Mouse (Mus musculus) gastrocnemius, postnatal 14 days (tissue): ENCODE measurements around the gene Lmo4. TPM values are rescaled to one million over a fixed set of nuclear protein-coding genes. Genes with fewer than 3 reads are reported as not detected.

Experiments used
- DNase-seq: peaks from one replicate; pipeline ENCODE4 v3.0.0; 2021; ENCODE audit warnings: mixed read lengths
- intact Hi-C: fragments of 180-260 bp; cut with DNase I; formaldehyde crosslinking; loops from one replicate; pipeline ENCODE4 v1.15.1; 2025; ENCODE audit warnings: low total_unique reads
- total RNA-seq, 2 experiments: library from RNA; stranded (reverse); gene quantifications; 2 replicates each; pipeline ENCODE4 v1.2.3; 2021

Lmo4 gene
- total RNA-seq, 2 experiments from 2014 or later, result 16.2 to 19.6 TPM

DNA sequence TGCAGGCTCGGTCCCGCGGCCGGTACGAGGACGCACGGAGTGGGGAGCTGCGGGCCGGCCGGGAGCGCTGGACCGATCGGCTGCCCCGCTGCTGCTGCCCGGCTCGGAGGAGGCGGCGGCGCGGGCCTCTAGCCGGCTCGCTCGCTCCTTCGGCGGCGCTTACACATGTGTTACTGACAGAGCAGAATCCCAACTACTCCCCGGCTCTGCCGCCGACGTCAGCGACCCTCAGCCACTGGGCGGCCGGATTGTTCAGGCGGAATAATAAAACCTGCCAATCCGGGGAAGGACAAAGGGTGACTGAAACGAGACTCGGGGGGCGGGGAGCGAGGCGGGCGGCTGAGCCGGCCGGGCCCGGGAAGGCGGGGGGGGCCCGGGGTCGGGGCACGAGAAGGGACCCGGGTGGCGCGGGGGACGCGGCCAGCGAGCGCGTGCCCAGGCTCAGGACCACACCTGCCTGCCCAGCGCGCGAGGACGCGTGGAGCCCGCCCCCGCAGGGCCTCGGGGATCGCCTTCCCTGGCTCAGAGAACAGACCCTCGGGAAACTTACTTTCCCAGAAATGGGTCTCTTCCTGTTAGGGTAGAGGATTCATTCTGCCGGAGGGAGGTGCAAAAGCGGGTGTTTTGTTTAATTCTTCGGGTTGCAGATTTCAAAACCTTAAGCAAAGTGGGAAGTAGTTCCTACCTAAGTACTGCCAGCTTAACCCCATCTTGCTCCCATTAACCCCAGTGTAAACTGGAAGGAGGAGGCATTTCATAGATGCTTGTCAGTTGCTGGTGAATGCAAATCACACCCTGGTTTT, 532 bp upstream of the Lmo4 start:
- peak; percentile 95 for DNase-seq
- intact Hi-C loops, result no loop called here

DNA sequence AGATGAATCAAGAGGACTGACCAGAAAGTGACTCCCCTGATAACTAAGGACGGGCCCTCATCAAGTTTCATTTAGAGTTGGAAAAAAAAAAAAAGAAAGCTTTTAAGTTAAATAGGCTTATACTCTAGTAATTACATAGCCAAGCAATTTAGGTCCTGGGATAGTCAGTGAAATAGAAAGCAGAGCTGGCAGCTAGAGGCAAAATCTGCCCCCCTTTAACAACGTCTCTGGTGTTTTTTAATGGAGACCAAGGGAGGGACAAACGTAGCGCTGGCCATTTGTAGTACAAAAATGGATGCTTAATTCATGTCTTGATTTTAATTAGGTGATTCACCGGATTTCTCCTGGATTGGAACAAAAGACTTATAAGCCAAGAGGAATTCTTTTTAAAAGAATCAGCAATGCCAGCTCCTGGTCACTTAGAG, 1.0 kb downstream of the Lmo4 start:
- intact Hi-C loops, result no loop called here
- DNase-seq, result no peak

GRCm38 (mm10) chr3:144203259-144203987, 1.6 kb downstream of the Lmo4 start:
- intact Hi-C loops, result no loop called here
- no peak for DNase-seq

GRCm38 (mm10) chr3:144202574-144203258, 2.3 kb downstream of the Lmo4 start:
- intact Hi-C loops, result no loop called here
- no peak for DNase-seq

DNA sequence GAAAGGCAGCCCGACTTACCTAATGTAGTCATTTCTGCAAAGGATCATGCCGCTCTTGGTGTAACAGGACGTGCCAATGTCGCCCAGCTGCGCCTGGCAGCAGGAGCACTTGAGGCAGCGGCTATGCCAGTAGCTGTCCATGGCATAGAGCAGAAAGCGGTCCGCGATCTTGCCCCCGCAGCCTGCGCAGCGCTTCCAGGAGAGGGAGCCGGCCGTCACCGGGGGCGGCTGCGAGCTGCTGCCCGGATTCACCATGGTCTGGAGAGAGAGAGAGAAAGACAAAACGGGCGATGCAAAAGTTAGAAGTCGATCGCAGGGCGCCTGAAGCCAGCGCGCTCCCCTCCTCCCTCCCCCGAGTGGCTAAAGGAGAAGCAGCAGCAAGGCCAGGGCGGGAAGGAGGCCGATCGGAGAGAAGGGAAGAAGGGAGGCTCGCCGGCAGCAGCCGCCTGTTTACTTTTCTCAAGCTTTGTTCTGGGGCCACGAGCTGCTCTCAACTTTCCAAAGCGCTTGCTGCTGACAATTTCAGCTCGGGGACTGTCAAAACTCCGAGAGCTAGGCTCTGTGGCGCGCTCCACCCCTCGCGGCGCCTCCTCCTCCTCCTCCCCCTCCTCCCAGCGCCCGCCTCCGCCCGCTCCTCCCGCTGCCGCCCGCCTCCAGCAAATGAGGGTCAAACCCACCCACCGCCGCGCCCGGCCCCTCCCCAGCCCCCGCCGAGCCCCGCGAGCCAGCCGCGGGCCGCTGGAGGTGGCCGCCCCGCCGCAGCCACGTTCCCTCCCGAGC, 3.0 kb downstream of the Lmo4 start:
- DNase-seq, result peak; percentile 88
- intact Hi-C loops, result no loop called here

DNA sequence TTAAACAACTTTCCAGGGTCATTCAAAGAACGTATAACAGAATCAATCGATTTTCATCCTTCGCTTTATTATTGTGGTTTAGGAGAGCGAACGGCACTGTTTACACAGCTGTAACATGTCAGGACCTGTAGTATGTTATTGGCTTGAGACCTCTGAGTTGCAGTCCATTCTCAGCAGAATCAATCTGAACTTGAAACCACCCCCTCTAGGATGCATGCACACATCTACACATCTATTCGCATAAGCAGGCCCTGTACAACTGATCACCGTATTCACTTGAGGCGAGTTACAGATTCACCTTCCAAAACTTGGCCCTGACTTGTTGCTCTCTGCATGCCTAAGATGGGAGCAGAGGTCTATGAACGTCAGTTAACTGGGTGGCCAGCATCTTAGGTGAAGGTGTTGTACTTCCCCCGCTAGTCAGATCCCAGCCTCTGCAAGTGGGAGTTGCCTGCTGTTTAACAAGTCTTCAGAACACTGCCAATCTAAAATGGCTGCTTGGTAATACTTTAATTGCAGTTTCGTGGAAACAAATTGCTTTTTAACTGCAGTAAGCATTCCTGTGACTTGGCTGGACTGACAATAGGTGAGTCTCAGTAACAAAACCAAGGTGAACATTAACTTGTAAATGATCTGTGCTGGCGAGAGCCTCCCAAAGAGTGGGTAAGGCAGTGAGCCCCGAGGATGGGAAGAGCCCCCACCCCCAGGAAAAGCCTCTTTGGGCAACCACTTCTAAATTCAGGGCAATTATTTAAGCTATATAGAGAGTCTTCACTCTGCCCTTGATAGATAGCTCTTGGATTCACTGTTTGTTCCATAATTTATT, 19.5 kb downstream of the Lmo4 start:
- intact Hi-C loops, result no loop called here
- no peak for DNase-seq

- DNase-seq, result no peak
- intact Hi-C loops, result no loop called here
Observed at GRCm38 (mm10) chr3:144184918-144185317, 20.1 kb downstream of the Lmo4 start.

DNA sequence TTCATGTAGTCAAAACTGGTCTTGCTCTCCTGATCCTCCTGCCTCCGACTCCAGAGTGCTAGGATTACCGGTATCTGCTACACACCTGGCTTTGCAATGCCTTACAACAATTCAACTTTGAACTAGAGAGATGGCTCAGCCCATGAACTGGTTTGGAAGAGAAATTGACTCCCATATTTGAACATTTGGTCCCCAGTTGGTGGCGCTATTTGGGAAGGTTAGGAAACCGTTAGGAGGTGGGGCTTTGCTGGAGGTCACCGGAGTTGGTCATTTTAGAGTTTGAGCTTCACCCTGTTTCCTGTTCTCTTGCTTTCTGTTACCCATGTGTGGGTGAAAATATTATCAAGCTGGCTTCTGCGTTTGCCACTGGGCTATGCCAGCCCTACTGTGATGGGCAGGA, 22.8 kb downstream of the Lmo4 start:
- DNase-seq, result no peak
- intact Hi-C loops, result no loop called here

DNA sequence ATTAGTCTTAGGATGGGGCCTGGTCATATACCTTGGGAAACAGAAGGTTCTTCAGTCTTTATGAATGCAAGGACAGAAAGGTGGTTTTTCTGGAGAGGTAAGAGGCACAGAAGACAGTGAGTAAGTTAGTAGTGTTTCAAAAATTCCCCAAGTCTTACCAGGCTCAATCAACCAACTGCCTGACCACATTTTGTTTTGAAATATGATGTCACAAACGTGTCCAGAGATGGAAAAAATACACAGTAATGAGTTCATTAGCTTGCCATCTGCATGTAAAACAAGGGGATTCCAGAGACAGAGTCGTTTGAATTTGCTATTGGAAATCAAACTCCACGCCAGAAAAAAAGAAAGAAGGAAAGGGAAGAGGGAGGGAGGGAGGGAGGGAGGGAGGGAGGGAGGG, 26.1 kb downstream of the Lmo4 start:
- no peak for DNase-seq

DNA sequence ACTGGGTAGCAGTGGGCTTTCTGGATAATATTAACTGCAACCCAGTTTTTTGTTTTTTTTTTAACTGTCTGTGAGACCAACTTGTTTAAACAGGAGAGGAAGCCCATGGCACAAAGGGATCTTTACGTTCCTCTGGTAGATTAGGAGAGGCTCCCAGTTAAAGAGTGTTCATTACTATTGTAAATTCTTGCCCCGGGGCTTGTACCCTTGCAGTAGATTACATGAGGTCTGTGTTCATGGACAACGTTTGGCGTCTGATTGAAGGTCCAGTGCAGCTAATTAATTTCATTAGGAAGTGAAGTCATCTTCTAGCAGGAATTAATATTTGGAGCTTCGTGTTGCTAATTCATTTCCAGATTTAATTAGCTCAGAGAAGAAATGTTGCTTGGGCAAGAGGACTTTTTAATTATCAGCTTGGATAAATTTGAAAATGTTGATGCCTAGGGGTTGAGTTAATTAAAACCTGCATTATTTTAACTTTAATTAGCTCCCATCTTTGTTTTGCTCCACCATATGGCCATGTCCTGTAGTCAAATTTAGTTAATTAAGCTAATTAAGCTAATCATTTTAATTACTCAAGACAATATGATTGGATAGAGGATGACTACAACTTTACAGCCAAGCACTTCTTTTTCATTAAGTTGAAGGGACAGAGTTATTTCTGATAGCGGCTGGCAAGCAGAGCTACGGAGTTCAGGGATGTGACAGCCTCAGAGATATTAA, 31.0 kb downstream of the Lmo4 start:
- no peak for DNase-seq
- intact Hi-C loops, result no loop called here

More for the DNA sequence above, 26.1 kb downstream of the Lmo4 start:
- intact Hi-C loops, result no loop called here

- intact Hi-C loops, result no loop called here
- DNase-seq, result no peak
Observed at GRCm38 (mm10) chr3:144173138-144173537, 31.9 kb downstream of the Lmo4 start.

DNA sequence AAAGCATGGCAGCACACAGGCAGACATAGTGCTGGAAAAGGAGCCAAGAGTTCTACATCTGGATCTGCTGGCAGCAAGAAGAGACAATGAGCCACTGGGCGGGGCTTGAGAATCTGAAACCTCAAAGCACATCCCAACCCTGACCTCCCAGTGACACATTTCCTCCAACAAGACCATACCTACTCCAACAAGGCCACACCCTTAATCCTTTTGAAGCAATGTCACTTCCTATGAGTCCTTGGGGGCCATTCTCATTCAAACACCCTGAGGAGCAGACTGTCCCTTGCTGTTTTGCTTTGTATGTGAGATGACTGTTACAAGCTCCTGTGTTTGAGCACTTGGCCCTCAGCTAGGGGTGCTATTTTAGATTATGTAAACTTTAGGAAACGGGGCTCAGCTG, 33.3 kb downstream of the Lmo4 start:
- no peak for DNase-seq
- intact Hi-C loops, result no loop called here

DNA sequence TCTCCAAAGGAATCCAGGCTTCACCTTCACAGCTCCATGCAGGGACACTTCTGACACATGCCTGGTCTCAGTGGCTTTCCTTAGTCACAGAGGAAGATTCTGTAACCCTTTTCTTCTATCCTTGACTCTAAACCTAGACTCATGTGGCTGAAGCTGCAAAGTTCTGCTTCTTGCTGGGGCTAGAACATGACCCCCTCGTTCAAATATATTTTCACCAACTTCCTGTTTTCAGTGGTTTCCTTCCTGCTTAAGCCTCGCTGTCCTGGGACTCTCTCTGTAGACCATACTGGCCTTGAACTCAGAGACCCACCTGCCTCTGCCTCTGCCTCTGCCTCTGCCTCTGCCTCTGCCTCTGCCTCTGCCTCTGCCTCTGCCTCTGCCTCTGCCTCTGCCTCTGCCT, 34.5 kb downstream of the Lmo4 start:
- no peak for DNase-seq
- intact Hi-C loops, result no loop called here

DNA sequence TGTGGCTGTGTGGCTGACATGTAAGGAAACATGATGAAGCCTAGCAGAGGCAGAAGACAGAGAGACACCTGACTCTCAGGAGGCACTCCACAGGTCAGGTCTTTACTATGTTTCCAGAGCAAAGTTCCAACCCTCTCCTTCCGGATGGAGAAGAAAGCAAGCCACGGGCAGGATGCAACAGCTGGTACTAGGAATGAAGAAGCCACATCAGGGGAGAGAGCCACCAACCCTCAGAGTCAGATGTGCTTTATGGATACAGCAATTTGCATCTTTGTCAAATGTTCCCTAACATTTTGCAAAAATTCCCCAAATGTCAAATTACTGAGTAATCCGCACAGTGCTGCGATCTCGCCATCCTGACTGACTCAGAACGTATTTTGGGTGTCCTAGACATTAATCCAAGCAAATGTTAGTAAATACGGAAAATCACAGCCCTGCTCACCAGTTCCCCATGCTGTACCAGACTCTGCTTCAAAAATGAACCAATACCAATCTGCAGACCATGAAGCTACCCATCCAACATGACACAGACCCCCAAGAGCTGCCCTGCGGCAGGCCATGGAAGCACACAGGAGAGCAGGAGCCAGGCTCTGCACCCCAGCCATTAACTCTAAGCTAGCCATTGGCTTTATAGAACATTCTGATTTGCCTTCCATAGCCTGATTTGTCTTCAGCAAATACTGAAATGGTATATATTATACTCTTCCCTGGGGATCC, 38.4 kb downstream of the Lmo4 start:
- intact Hi-C loops, result no loop called here
- no peak for DNase-seq

DNA sequence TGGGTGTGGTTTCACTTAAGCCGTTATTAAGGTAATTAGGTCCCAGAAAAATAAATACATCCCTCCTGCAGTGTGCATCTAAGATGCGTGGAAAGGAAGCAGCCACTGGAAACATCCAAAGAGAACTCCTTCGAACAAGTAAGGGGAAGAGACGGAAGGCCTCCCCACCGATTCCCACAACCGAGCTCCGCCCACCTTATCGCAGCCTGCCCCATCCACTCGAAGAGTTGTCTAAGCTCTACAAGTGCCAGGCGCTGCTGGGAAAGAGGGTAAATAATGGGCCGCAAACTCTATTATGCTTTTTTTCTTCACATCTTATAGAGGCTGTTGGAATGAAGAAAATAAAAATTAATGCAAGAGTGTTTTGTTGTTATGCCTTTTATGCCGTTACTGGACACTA, 39.6 kb downstream of the Lmo4 start:
- DNase-seq, result no peak
- intact Hi-C loops, result no loop called here

DNA sequence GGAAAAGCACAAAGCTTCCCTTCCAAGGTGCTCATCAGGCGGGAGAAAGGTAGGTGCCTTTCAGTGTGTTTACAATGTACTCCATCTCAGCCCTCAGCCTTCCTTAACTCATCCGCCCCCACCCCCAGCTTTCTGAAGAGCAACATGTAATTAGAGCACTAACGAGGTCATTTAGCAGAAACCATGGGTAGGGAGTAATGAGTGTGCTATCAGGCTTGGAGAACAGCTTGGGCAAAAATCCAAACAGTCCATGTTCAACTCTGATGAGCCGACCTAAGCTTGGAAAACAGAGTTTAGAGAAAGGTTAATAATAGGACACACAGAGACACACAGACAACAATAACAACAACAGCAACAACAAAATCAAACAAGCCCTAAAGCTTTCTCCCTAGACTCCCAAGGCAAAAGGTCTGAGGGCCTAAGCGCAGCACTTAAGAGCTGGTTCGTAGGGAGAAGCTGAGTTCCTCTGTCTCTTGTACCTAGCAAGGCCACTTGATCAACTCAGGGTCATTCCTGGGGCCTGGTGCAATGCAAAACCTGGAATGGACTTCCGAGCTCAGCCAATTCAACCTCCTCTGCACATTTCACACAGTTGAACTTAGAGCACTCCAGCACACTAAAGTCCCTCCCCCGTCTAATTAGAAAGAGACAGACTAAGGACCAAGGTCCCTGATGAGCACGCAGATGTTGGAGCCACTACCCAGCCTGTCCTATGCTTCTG, 40.2 kb downstream of the Lmo4 start:
- no peak for DNase-seq
- intact Hi-C loops, result no loop called here

DNA sequence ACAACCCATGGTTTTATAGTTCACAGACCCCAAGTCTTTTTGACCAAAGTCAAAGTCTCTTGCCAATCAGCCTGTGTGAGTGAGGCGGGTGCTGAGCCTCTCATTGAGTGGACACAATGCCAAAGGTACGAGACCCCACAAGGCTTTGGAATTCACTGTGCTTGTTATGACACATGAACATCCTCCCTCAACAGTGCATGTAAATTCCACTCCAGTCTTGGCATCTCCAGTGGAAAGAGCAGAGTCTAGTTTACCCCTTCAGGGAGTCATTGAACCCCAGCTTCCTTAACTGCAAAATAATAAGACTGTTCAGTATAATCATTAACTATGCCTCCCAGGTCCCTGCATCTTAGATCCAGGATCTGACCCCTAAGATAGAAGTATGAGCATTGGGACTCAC, 41.3 kb downstream of the Lmo4 start:
- DNase-seq, result no peak
- intact Hi-C loops, result no loop called here
